Mouse (Mus musculus): ENCODE measurements around the gene Tmem8b. TPM values are rescaled to one million over a fixed set of nuclear protein-coding genes. Genes with fewer than 3 reads are reported as not detected.

Gene Tmem8b
- polyA plus RNA-seq, 1 experiment from 2014 or later = 4.2 TPM

DNA sequence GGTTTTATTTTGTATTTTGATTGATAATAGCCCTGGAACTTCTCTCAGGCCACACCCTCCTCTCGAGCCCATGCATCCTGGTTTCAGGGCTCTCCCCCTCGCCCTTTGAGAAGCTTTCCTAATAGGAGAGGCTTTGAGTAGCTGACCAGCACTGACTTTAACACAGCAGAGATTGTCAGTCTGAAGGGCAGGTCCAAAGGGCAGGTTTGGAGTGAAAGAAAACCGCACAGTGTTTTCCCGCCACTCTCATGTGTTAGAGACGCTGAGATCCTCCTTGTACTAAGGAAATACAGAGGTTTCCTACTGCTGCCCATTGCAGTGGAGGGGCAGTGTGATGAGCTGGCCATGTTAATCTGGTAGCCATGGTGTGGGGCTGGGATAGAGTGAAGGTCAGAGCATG, 6.2 kb downstream of the Tmem8b start:
- Histone ChIP-seq H3K4me2 (ENCODE audit: low read length) (no peak overlapping the region), H3K9me3 (ENCODE audit: control insufficient read depth, low read length) (no peaks in the 10 kb centered on the region), H3K4me1 (replicated peaks; ENCODE audit: control insufficient read depth, insufficient read depth, low read length) (peaks cover 7% of the 10 kb centered on the region), H3K4me3 (ENCODE audit: low read depth, low read length) (no peak overlapping the region), H3K27me3 (replicated peaks; ENCODE audit: control insufficient read depth, insufficient read depth, low read length) (no peaks in the 10 kb centered on the region), H3K9ac (ENCODE audit: low read length) (no peak overlapping the region), H3K27ac (ENCODE audit: low read depth) (no peak overlapping the region), H3K36me3 (ENCODE audit: control insufficient read depth, insufficient read depth, low read length) (0 out of 2 replicates have a peak, but pooled peaks cover 6% of the 10 kb centered on the region)
- ATAC-seq (replicated peaks; ENCODE audit: low FRiP score, low TSS enrichment, low read depth) (no peak), DNase-seq (ENCODE audit: low spot score) (no peak)
- WGBS = 73% methylated on average over 5 of the region's 5 CpGs

DNA sequence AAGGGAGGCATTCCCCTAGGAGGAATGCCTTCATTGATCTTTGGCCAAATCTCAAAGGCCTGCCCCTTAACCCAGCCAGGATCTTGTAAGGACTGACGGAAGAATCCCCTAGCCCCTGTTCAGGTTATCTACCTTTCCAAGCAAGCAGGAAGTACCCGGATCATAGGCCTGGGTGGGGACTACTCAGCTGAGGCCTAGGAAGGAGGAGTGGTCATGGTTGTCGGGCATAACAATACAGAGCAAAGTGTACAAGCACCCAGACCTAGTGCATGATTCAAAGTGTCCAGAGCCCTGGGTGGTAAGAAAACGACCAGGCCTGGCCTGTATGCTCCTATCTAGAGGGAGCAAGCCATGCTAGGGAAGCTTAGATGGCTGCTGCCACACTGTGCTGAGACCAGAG, 6.8 kb downstream of the Tmem8b start:
- H3K4me2 ChIP-seq (ENCODE audit: low read length) = no peak overlapping the region
- H3K9ac ChIP-seq (ENCODE audit: low read length) = no peak overlapping the region
- H3K4me1 ChIP-seq (replicated peaks; ENCODE audit: control insufficient read depth, insufficient read depth, low read length) = 0 out of 2 replicates have a peak, but pooled peaks cover 2% of the 10 kb centered on the region
- ATAC-seq (replicated peaks; ENCODE audit: low FRiP score, low TSS enrichment, low read depth) (no peak), DNase-seq (ENCODE audit: low spot score) (no peak)
- H3K27me3 ChIP-seq (replicated peaks; ENCODE audit: control insufficient read depth, insufficient read depth, low read length) = no peaks in the 10 kb centered on the region
- H3K4me3 ChIP-seq (ENCODE audit: low read depth, low read length) = no peak overlapping the region
- no peaks in the 10 kb centered on the region for H3K9me3 ChIP-seq (ENCODE audit: control insufficient read depth, low read length)
- H3K27ac ChIP-seq (ENCODE audit: low read depth) = no peak overlapping the region
- WGBS = 72% methylated on average over 4 of the region's 4 CpGs
- 0 out of 2 replicates have a peak, but pooled peaks cover 6% of the 10 kb centered on the region for H3K36me3 ChIP-seq (ENCODE audit: control insufficient read depth, insufficient read depth, low read length)

DNA sequence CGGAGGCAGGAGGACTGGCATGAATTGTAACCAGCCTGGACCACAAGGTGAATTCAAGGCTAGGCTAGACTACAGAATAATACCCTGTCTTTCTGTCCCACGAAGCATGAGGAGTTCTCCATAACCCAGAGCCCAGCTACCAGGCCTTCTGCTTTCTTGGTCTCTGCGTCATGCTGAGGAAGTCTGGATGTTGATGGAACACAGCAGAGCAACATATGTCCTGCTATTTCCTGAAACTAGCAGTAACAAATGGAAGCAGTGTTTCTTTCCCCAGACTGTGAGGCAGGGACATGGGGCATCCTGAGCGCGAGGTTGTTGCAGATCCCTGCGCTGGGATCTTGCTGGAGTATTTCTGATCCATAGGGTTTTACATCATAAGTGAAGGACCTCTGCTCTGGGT, 9.8 kb downstream of the Tmem8b start:
- Histone ChIP-seq H3K4me1 (replicated peaks; ENCODE audit: control insufficient read depth, insufficient read depth, low read length) (no peaks in the 10 kb centered on the region), H3K4me2 (ENCODE audit: low read length) (no peak overlapping the region), H3K27me3 (replicated peaks; ENCODE audit: control insufficient read depth, insufficient read depth, low read length) (no peaks in the 10 kb centered on the region), H3K4me3 (ENCODE audit: low read depth, low read length) (no peak overlapping the region), H3K36me3 (ENCODE audit: control insufficient read depth, insufficient read depth, low read length) (0 out of 2 replicates have a peak, but pooled peaks cover 6% of the 10 kb centered on the region), H3K9me3 (ENCODE audit: control insufficient read depth, low read length) (no peaks in the 10 kb centered on the region), H3K9ac (ENCODE audit: low read length) (no peak overlapping the region), H3K27ac (ENCODE audit: low read depth) (no peak overlapping the region)
- ATAC-seq (replicated peaks; ENCODE audit: low FRiP score, low TSS enrichment, low read depth) = no peak
- DNase-seq (ENCODE audit: low spot score) = no peak
- 87% methylated on average over 6 of the region's 6 CpGs for WGBS

DNA sequence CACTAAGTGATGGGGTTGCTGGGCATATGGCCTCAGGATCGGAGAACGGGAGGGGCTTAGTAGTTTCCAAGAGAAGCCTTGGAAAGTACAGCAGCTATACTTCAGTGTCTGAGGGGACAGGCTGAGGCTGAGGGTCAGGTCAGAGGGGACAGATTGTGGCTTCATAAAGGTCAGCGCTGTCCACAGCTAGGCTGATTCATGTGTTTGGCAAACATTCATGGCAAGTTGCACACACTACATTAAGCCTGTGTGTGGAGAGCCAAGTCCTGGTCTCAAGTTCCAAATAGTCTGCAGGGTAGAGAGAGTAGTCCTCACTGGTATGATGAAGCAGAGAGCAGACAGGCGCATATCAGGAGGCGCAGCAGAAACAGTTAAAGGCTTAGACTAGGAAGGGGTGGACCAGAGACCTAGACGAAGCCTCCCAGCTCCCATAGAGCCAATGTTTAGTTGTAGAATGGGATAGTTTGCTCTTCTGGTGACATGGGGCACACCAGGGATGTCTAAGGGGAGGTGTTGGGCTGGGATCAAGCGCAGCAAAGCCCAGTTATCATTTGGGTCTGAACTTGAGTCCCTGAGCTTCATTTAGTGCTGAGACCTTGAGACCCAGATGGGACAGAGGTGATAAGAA, 10.8 kb downstream of the Tmem8b start:
- DNase-seq (ENCODE audit: low spot score) = no peak
- Histone ChIP-seq H3K27me3 (replicated peaks; ENCODE audit: control insufficient read depth, insufficient read depth, low read length) (no peaks in the 10 kb centered on the region), H3K9ac (ENCODE audit: low read length) (no peak overlapping the region), H3K4me3 (ENCODE audit: low read depth, low read length) (no peak overlapping the region), H3K9me3 (ENCODE audit: control insufficient read depth, low read length) (no peaks in the 10 kb centered on the region), H3K36me3 (ENCODE audit: control insufficient read depth, insufficient read depth, low read length) (0 out of 2 replicates have a peak, but pooled peaks cover 6% of the 10 kb centered on the region), H3K4me1 (replicated peaks; ENCODE audit: control insufficient read depth, insufficient read depth, low read length) (no peaks in the 10 kb centered on the region), H3K4me2 (ENCODE audit: low read length) (no peak overlapping the region), H3K27ac (ENCODE audit: low read depth) (no peak overlapping the region)
- WGBS = 87% methylated on average over 7 of the region's 7 CpGs
- ATAC-seq (replicated peaks; ENCODE audit: low FRiP score, low TSS enrichment, low read depth) = no peak

DNA sequence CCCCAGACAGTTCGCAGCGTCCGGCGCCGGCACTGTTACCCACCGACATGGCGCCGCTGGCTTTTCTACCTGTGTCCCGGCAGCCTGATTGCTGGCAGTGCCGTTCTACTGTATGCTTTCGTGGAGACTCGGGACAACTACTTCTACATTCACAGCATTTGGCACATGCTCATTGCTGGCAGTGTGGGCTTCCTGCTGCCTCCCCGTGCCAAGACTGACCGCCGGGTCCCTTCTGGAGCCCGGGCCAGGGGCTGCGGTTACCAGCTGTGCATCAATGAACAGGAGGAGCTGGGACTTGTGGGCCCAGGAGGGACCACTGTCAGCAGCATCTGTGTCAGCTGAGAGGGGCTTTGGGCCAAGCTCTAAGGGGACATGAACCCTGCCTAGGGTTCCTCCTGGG, 21.2 kb downstream of the Tmem8b start:
- Histone ChIP-seq H3K27me3 (replicated peaks; ENCODE audit: control insufficient read depth, insufficient read depth, low read length) (no peaks in the 10 kb centered on the region), H3K4me1 (replicated peaks; ENCODE audit: control insufficient read depth, insufficient read depth, low read length) (no peaks in the 10 kb centered on the region), H3K27ac (ENCODE audit: low read depth) (no peak overlapping the region), H3K4me2 (ENCODE audit: low read length) (no peak overlapping the region), H3K4me3 (ENCODE audit: low read depth, low read length) (no peak overlapping the region), H3K36me3 (ENCODE audit: control insufficient read depth, insufficient read depth, low read length) (peaks cover 31% of the 10 kb centered on the region), H3K9me3 (ENCODE audit: control insufficient read depth, low read length) (no peaks in the 10 kb centered on the region), H3K9ac (ENCODE audit: low read length) (no peak overlapping the region)
- ATAC-seq (replicated peaks; ENCODE audit: low FRiP score, low TSS enrichment, low read depth) (no peak), DNase-seq (ENCODE audit: low spot score) (no peak)
- 94% methylated on average over 17 of the region's 17 CpGs for WGBS

DNA sequence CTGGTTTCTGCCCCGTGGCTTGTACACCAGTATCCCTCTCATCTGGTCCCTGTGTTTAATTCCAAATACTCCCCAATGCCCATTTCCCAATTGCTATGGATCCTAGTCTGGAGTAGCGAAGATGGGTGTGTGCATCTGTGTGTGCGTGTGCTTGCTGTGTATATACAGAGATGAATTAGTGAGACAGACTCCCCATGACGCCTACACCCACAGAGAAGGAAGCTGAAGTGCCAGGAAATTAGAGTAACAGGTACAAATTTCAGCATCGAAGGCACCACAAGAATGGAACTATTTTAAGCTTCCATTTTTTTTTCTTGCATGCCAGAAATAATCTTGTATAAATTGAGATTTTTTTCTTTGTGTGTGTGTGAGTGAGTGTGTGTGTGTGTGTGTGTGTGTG, 22.3 kb downstream of the Tmem8b start:
- no peaks in the 10 kb centered on the region for H3K27me3 ChIP-seq (replicated peaks; ENCODE audit: control insufficient read depth, insufficient read depth, low read length)
- ATAC-seq (replicated peaks; ENCODE audit: low FRiP score, low TSS enrichment, low read depth) (no peak), DNase-seq (ENCODE audit: low spot score) (no peak)
- no peaks in the 10 kb centered on the region for H3K4me1 ChIP-seq (replicated peaks; ENCODE audit: control insufficient read depth, insufficient read depth, low read length)
- H3K9me3 ChIP-seq (ENCODE audit: control insufficient read depth, low read length) = no peaks in the 10 kb centered on the region
- H3K4me2 ChIP-seq (ENCODE audit: low read length) = no peak overlapping the region
- H3K9ac ChIP-seq (ENCODE audit: low read length) = no peak overlapping the region
- H3K36me3 ChIP-seq (ENCODE audit: control insufficient read depth, insufficient read depth, low read length) = peaks cover 24% of the 10 kb centered on the region
- H3K27ac ChIP-seq (ENCODE audit: low read depth) = no peak overlapping the region
- no peak overlapping the region for H3K4me3 ChIP-seq (ENCODE audit: low read depth, low read length)
- 79% methylated on average over 5 of the region's 5 CpGs for WGBS

DNA sequence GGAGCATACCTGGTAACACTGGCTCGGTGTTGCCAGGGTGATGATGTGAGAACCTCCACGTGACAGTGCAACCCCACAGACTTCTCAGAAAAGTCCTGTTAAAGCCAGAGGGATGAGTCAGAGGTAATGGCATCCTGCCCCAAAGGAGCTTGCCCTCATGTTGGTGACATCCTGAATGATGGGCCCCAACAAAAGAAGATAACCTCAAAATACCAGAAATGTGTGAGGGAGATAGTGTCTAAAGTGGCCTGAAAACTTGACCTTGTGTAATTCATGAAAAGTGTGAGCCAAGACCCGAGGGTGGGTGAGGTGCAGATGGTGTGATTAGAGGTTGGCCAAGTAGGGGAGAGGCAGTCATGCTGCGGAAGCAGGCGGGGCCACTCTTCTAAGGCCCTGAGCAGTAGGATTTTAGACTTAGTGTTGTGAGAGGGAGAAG, 25.1 kb downstream of the Tmem8b start:
- Histone ChIP-seq H3K27me3 (replicated peaks; ENCODE audit: control insufficient read depth, insufficient read depth, low read length) (no peaks in the 10 kb centered on the region), H3K4me1 (replicated peaks; ENCODE audit: control insufficient read depth, insufficient read depth, low read length) (no peaks in the 10 kb centered on the region), H3K36me3 (ENCODE audit: control insufficient read depth, insufficient read depth, low read length) (peaks cover 8% of the 10 kb centered on the region), H3K9me3 (ENCODE audit: control insufficient read depth, low read length) (no peaks in the 10 kb centered on the region), H3K4me2 (ENCODE audit: low read length) (no peak overlapping the region), H3K27ac (ENCODE audit: low read depth) (no peak overlapping the region), H3K4me3 (ENCODE audit: low read depth, low read length) (no peak overlapping the region), H3K9ac (ENCODE audit: low read length) (no peak overlapping the region)
- 66% methylated on average over 5 of the region's 5 CpGs for WGBS
- ATAC-seq (replicated peaks; ENCODE audit: low FRiP score, low TSS enrichment, low read depth) (no peak), DNase-seq (ENCODE audit: low spot score) (no peak)

DNA sequence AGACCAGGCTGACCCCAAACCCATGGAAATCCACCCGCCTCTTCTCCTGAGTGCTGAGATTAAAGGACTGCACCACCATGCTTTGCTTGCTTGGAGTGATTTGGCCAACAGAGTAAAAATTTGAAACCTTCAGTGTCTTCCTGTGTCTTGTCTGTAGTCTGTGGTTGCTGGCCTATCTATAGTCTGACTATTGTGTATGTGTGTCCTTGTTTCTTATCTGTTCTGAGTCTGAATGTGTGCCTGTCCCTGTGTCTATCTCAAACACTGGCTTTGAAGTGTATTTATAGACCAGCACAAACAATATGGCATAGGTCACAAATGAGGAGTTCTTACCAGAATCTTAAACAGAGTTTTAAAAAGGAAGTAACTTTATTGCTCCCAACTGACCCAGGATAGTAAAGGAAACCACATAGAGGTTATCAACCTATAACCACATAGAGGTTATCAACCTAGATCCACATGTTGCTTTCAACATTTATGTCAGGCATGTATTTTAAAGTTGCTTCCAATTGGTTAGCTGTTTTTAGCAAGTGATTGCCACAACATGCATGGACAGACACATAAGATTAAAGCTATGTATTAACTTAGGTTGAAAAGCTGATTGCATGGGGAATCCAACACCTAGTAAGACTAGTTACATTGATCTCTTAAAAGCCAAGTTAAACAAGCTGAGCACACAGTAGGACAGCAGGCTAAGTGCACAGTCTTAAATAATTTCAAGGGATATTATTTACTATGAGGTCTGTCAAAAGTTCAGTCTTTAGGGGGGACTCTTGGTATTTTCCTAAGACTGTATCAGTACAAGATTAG, 25.9 kb downstream of the Tmem8b start:
- no peaks in the 10 kb centered on the region for H3K9me3 ChIP-seq (ENCODE audit: control insufficient read depth, low read length)
- no peak overlapping the region for H3K4me3 ChIP-seq (ENCODE audit: low read depth, low read length)
- no peak overlapping the region for H3K4me2 ChIP-seq (ENCODE audit: low read length)
- no peaks in the 10 kb centered on the region for H3K4me1 ChIP-seq (replicated peaks; ENCODE audit: control insufficient read depth, insufficient read depth, low read length)
- H3K9ac ChIP-seq (ENCODE audit: low read length) = no peak overlapping the region
- DNase-seq (ENCODE audit: low spot score) = no peak
- H3K27ac ChIP-seq (ENCODE audit: low read depth) = no peak overlapping the region
- peaks cover 4% of the 10 kb centered on the region for H3K36me3 ChIP-seq (ENCODE audit: control insufficient read depth, insufficient read depth, low read length)
- ATAC-seq (replicated peaks; ENCODE audit: low FRiP score, low TSS enrichment, low read depth) = no peak
- 93% methylated on average over 1 of the region's 1 CpGs for WGBS
- no peaks in the 10 kb centered on the region for H3K27me3 ChIP-seq (replicated peaks; ENCODE audit: control insufficient read depth, insufficient read depth, low read length)
